Mouse (Mus musculus) C2C12 (cell line): Measurements from ENCODE around the gene Babam2. TPM values are rescaled to one million over a fixed set of nuclear protein-coding genes. Genes with fewer than 3 reads are reported as not detected.

ENCODE experiments used
- H3K27me3 ChIP-seq: one replicate; pipeline ENCODE4 v1.6.1; 2011; ENCODE audit not compliant: control insufficient read depth, insufficient read depth, insufficient read length
- H3K36me3 ChIP-seq: one replicate; pipeline ENCODE4 v1.6.1; 2011; ENCODE audit not compliant: control insufficient read depth, insufficient read depth
- H3K4me3 ChIP-seq: one replicate; pipeline ENCODE4 v1.5.1; 2011; ENCODE audit warnings: mild to moderate bottlenecking, control low read depth; ENCODE audit not compliant: poor library complexity, insufficient read depth, severe bottlenecking
- H3K79me2 ChIP-seq: one replicate; pipeline ENCODE4 v1.6.1; 2011; ENCODE audit not compliant: control insufficient read depth, insufficient read depth
- H3K79me3 ChIP-seq: one replicate; pipeline ENCODE4 v1.6.1; 2011; ENCODE audit warnings: low read depth, control low read depth
- H3ac ChIP-seq: one replicate; pipeline ENCODE3; 2011; ENCODE audit warnings: low read depth; ENCODE audit not compliant: control insufficient read depth, insufficient read length
- CEBPB ChIP-seq: IDR thresholded peaks from one replicate; pipeline ENCODE4 v1.6.1; 2011; ENCODE audit warnings: low read depth, mild to moderate bottlenecking, control low read depth, moderate library complexity
- CTCF ChIP-seq: IDR thresholded peaks from one replicate; pipeline ENCODE4 v1.5.1; 2011; ENCODE audit not compliant: control insufficient read depth, insufficient read depth, insufficient read length
- FOSL1 ChIP-seq: IDR thresholded peaks from one replicate; pipeline ENCODE4 v1.8.0; 2011; ENCODE audit warnings: mild to moderate bottlenecking, low read length; ENCODE audit not compliant: poor library complexity, insufficient read depth, severe bottlenecking
- MAX ChIP-seq: IDR thresholded peaks from one replicate; pipeline ENCODE4 v1.6.1; 2011; ENCODE audit warnings: mild to moderate bottlenecking, control low read depth
- MYOD1 ChIP-seq: IDR thresholded peaks from one replicate; pipeline ENCODE4 v1.6.1; 2011; ENCODE audit warnings: low read depth; ENCODE audit not compliant: control insufficient read depth, insufficient read length
- MYOG ChIP-seq: IDR thresholded peaks from one replicate; pipeline ENCODE4 v1.6.1; 2011; ENCODE audit not compliant: control insufficient read depth, insufficient read length; ENCODE audit errors: extremely low read depth
- USF1 ChIP-seq: IDR thresholded peaks from one replicate; pipeline ENCODE4 v1.6.1; 2011; ENCODE audit warnings: low read depth, mild to moderate bottlenecking, control low read depth, moderate library complexity
- polyA plus RNA-seq: library from polyadenylated mRNA; unstranded; fragments of >200 nt; fragmentation: generic; extraction: Trizol; gene quantifications from one replicate; pipeline ENCODE4 v1.2.1, GENCODE M21; 2012; ENCODE audit warnings: missing spikeins

Babam2 gene
- polyA plus RNA-seq, 1 experiment: 36.0 TPM

- no peaks in the 10 kb centered on the region for H3K79me2 ChIP-seq
- H3K79me3 ChIP-seq: no peaks in the 10 kb centered on the region
- H3K4me3 ChIP-seq: no peak overlapping the region
- TF ChIP-seq MAX (no peak), FOSL1 (no peak), MYOG (no peak), USF1 (no peak), MYOD1 (no peak), CTCF (no peak), CEBPB (no peak)
- H3K27me3 ChIP-seq: no peaks in the 10 kb centered on the region
- H3ac ChIP-seq: no peak overlapping the region
- no peaks in the 10 kb centered on the region for H3K36me3 ChIP-seq
Measured at GRCm38 (mm10) chr5:32085566-32085965, 388.1 kb downstream of the Babam2 start.

GRCm38 (mm10) chr5:32085971-32086370 is 388.5 kb downstream of the Babam2 start:
- Histone ChIP-seq H3K79me2 (no peaks in the 10 kb centered on the region), H3K79me3 (no peaks in the 10 kb centered on the region), H3ac (no peak overlapping the region), H3K36me3 (no peaks in the 10 kb centered on the region), H3K4me3 (no peak overlapping the region), H3K27me3 (no peaks in the 10 kb centered on the region)
- TF ChIP-seq MYOD1: no peak
- no peak for TF ChIP-seq USF1
- no peak for TF ChIP-seq CTCF
- TF ChIP-seq MYOG: no peak
- TF ChIP-seq FOSL1: no peak
- TF ChIP-seq CEBPB: no peak
- TF ChIP-seq MAX: no peak

GRCm38 (mm10) chr5:32086526-32087090 is 389.1 kb downstream of the Babam2 start:
- H3K79me2 ChIP-seq: no peaks in the 10 kb centered on the region
- no peak for TF ChIP-seq FOSL1
- no peak for TF ChIP-seq USF1
- no peak for TF ChIP-seq MYOD1
- TF ChIP-seq CTCF: no peak
- TF ChIP-seq CEBPB: no peak
- TF ChIP-seq MYOG: no peak
- no peak for TF ChIP-seq MAX
- no peaks in the 10 kb centered on the region for H3K27me3 ChIP-seq
- H3K79me3 ChIP-seq: no peaks in the 10 kb centered on the region
- no peak overlapping the region for H3K4me3 ChIP-seq
- H3ac ChIP-seq: no peak overlapping the region
- no peaks in the 10 kb centered on the region for H3K36me3 ChIP-seq

GRCm38 (mm10) chr5:32089481-32089880 is 392.0 kb downstream of the Babam2 start:
- H3K36me3 ChIP-seq: no peaks in the 10 kb centered on the region
- H3K4me3 ChIP-seq: no peak overlapping the region
- no peaks in the 10 kb centered on the region for H3K79me3 ChIP-seq
- H3K27me3 ChIP-seq: no peaks in the 10 kb centered on the region
- H3ac ChIP-seq: no peak overlapping the region
- no peak for TF ChIP-seq MYOG
- TF ChIP-seq CTCF: no peak
- no peak for TF ChIP-seq MYOD1
- TF ChIP-seq MAX: no peak
- TF ChIP-seq CEBPB: no peak
- TF ChIP-seq USF1: no peak
- TF ChIP-seq FOSL1: no peak
- H3K79me2 ChIP-seq: no peaks in the 10 kb centered on the region

- Histone ChIP-seq H3K79me3 (no peaks in the 10 kb centered on the region), H3K79me2 (no peaks in the 10 kb centered on the region), H3K36me3 (no peaks in the 10 kb centered on the region), H3K4me3 (no peak overlapping the region), H3ac (no peak overlapping the region), H3K27me3 (no peaks in the 10 kb centered on the region)
- TF ChIP-seq MYOG: no peak
- no peak for TF ChIP-seq FOSL1
- no peak for TF ChIP-seq CTCF
- no peak for TF ChIP-seq CEBPB
- TF ChIP-seq MYOD1: no peak
- TF ChIP-seq MAX: no peak
- no peak for TF ChIP-seq USF1
Measured at GRCm38 (mm10) chr5:32092281-32092680, 394.8 kb downstream of the Babam2 start.
